Mouse (Mus musculus) ZHBTc4 (cell line): ENCODE data around the gene Rgs2.

Experiments used
- DNase-seq: peaks from one replicate; pipeline ENCODE4 v3.0.0-alpha.2; 2011; ENCODE audit warnings: low read depth, low spot score

Rgs2 gene

DNA sequence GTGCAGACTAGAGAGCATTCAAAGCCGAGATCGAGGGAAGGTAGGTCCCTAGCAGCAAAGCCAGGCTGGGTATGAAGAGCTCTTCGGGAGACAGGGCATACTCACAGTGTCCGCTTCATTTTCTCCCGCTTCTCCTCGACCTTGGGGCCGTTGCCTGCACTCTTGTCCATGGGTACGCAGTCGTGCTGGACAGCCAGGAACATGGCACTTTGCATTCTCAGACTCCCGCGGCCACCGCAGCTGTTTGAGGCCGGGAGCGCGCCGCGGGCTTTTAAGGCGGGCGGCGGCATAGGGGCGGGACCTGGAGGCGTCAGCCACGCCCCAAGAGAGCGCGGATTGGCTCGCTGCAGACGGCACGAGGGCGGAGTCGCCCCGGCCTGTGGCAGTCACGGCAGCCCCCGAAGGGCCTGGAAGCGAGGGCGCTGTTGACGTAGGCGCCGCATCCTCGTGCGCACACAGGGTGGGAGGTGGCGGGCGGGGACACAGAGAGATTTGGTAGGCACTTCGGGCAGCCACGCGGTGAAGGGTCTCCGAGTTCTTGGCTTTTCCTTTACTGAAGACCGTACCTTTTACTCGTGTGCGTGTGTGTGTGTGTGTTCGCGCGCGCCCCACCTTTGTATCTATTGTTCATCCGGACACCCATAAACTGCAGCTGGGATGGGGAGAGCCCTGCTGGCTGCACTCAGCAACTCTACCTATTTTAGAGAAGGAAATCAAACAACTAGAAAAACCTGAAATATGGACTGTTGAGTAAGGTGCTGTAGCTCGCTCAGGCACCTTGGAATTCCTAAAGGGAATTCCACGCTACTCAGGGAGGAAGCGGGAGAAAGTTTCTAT, at the start of gene Rgs2:
Rgs2 (minus strand) TSS at position 258 of the 837 bp plus-strand sequence.
- peak; percentile 95 for DNase-seq

DNA sequence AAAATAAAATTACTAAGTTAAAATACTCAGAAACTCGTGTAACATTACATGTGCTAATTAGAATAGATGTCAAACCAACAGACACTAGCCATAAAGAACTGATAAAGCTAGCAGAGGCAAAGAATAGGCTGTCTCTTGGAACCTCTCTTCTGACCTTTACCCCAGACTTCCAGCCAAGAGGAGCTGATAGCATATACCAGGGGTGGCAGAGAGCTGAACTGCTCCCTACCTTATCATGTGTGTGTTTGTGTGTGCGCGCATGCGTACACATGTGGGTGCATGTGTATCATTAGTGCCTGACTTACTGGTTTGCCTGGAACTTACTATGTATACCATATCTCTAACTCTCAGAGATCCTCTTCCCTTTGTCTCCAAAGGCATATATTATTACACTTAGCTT, 49.4 kb upstream of the Rgs2 start:
- no peak for DNase-seq

DNA sequence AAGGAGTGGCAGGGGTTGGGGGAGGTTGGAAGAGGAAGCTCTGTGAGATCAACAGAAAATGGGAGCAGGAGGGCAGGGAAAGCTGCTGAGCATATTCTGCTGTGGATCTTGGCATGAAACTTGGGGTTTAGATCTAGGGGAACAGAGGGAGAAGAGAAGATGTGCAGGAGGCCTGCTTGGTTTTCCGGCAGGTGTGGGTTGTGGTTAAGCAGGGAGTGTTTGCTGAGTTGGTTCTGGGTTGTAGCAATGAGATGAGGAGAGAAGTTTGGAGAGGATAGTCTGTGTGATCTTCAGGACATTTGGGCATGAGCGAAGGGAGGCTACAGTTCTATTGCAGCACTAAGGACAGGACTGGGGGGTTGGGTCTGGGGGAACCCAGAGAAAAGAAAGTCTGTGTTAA, 37.9 kb upstream of the Rgs2 start:
- no peak for DNase-seq

DNA sequence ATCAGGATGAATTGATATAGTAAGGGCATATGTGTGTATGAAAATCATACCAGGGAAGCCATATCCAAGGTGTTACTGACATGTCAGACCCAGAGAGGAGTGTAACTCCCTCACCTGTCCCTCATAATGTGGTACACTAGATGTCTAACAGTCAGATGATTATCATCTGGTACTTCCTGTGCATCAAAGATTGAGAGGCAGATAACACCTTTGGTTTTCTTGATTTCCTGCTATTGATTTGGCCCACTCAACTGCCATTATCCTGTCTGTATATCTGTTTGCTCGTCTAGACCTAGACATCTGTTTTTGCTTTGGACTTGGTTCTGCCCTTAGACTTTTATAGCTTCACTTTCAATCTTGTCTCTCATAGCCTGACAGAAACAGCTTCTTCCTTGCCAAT, 29.5 kb upstream of the Rgs2 start:
- DNase-seq = no peak

DNA sequence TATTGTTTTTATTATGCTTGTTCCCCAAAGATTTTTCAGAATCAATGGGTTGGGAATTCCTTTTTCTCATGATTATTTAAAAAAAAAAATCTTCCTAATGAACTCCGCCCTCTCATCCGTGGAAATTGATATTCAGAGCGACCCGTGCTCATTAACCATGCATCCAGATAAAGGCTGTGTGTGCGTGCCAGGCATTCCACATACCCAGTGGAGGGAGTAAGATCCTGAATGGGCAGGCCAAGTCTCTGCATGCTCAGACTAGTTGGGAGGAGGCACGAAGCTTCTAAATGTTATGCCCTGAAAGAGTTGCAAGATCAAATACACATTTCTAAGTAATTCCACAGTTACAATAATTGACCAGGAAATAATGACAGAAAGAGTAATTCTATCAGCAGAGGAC, 26.5 kb upstream of the Rgs2 start:
- DNase-seq = no peak

DNA sequence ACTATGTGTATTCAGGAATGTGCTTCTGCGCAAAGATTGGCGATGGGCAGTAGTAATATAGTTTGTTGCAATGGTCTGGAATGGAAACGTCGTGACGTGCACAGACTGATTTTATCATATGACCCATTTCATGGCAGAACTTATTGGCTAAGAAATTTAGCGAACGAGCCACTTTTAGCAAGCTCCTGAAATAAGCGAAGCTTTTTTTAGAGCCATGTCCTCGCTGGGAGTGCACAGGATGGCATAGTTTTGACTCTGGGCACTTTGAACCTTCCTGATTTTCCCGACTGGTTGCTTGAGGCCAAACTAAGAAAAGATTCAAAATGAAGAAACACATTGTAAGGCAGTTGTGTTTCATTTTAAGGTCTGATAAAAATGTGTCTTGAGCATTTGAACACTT, 25.7 kb upstream of the Rgs2 start:
- DNase-seq = no peak

DNA sequence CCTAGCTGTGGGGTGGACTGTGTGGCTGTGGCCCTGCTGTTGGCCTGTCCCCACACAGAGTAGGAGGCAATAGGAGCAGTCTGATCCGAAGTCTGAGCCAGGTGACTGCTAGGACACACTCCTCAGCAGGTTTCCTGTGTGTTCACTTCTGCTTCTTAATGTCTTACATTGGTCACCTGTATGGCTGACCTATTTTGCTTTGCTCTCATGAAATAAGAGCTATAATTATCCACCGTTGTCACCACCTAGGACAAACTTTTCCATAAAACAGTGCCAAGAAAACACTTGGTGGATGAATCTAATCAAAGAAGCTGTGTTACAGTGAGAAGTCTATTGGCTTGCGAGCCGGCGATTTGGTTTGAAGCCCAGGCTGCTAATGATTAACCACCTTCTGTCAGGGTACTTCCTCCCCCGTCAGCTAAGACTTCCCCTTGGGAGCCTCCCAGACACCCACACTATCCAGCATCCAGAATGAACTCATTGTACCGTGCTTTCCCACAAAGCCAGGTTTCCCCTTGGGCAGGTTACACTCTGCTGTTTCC, 14.5 kb upstream of the Rgs2 start:
- no peak for DNase-seq

DNA sequence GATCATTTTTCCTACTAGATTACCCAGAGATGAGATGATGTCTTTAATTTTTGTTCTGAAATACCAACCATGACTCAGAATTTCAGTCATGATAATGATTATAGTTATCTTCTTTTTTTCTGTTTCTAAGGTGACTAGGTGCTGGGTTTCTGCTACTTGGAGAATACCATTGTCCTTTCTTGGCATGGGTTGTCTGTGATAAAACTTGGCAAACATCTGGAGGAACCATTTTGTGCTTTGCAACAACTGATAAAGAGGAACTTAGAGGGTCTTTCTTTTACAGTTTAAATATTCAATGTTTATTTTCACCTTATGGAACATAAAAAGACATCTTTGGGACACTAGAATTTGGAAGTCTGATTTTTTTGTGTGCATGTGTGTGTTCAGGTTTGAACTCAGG, 10.0 kb upstream of the Rgs2 start:
- DNase-seq = no peak

DNA sequence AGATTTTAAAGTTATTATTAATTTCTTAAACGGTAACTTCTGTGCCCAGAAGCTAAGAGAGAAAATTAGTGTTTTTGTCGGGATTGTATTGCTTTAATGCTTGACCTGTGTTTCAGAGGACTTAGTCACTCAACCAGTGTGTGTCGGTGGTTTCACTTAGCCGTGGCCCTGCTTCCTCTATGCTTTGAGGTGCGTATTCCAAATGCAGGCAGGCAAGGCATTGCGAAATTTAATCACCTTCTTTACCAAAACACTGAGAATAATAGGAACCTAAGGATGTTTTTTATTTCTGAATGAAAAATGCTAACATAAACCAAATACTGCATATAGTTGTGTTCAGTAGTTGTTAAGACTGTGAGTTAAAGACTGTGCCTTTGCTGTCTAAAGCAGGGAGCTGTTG, 3.4 kb upstream of the Rgs2 start:
- no peak for DNase-seq

DNA sequence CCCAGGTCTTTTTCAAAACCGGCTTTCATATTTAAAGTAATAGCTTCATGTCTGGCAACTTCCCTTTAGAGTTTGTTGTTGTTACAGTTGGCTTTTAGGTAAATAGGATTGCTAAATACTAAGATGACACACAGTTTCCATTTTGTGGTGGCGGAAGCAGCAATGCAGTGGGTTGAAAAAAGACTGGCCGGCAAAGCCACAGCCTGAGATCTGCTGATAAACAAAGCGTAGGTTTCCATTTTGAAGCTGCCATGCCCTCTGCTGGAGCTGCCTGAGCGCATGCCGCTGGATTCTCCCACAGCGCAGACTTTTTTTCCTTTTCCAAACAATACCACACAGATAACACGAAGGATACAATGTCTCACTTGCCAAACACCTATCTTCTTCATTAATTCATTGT, 2.6 kb upstream of the Rgs2 start:
- peak; percentile 42 for DNase-seq

DNA sequence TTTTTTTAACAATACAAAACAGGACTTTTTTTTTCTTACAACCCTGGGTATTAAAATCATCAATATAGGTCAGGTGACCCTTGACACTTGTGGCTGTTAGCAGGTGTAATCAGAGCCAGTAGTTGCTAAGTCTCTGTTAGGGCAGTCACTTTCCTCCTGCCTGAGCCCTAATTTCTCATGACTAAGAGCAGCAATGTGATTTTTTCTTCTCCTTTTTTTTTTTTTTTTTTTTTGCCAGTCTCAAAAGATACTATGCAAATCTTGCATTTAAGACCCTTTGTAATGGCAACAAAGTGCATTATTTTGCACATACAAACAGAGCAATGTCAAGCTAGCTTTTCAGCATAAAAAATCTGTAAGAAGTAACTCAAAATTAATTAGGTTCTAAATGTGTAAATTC, 1.7 kb upstream of the Rgs2 start:
- DNase-seq = no peak

DNA sequence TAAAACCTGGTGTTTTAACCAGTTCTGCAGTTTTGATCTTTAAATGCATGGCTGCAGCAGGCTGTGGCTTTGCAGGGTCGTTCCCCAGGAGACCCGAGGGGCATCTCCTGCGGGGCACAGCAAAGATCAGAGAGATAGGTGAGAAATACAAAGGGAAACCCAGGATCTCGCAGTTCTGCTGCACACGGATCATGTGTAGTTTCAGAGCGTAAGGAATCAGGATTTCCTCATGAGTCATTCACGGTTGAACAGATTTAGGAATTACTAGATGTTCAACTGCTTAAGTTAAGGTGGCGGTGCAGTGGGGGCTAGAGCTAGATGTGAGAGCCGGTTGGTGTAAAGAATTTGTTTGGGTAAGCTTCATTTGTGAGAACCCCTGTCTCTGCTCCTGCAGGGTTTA, 780 bp upstream of the Rgs2 start:
- peak; percentile 21 for DNase-seq

DNA sequence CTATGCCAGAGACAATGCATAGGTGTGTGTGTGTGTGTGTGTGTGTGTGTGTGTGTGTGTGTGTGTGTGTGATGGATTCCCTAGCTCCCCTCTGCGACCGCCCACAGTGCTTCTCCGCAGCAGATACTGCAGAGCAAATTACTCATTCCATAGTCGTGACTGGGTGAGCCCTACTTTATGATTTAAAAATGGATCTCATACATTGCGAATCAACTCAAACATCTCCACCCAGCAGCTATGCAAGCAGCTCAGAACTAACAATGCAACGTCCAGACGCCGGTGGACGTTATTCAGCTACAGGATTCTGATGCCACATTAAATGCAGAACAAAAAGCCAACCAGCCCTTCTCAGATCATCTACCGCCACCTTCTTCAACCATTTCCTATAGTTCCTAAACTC, 545 bp downstream of the Rgs2 start:
- no peak for DNase-seq

DNA sequence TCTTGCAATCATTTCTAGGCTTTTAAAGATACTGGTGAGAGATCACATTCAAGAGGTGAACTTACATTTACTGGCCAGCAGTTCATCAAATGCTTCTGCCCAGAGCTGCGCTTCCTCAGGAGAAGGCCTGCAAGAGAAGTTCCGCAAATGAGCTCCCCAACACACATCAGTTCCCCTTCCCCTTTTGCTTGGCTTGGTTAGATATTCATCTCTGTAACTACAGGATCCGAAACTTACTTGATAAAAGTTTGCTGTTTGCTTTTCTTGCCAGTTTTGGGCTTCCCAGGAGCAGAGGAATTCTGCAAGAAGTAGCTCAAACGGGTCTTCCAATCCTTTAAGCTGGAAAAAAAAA, 1.3 kb downstream of the Rgs2 start:
- no peak for DNase-seq

DNA sequence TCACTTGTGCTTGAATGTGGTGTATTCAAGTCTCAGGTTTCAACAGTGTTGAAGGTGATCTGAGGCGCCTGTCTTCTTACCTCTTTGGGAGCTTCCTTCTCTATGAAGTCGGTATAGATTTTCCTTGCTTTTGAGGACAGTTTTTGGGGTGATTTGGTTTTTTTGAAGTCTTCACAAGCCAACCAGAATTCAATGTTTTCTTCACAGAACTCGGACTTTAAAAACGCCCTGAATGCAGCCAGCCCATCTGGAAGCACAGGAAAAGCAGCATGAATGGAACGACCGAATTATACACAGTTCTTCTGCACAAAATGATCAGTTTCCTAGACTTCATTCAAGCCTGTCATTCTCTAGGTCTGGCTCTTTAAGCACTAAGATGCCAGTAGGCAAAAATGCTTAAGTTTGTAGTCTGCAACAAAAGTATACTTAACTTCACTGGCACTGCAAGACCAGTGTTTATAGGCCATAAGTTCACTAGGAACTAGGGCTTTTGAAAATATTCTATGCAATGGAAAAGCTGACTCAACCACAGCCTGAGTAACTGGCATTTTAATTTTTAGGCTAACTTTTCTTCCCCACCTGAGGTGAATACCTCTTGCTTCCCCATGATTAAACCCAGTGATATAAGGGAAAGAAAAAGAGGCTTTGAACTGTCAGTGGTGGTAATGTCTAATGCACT, 1.8 kb downstream of the Rgs2 start:
- no peak for DNase-seq

DNA sequence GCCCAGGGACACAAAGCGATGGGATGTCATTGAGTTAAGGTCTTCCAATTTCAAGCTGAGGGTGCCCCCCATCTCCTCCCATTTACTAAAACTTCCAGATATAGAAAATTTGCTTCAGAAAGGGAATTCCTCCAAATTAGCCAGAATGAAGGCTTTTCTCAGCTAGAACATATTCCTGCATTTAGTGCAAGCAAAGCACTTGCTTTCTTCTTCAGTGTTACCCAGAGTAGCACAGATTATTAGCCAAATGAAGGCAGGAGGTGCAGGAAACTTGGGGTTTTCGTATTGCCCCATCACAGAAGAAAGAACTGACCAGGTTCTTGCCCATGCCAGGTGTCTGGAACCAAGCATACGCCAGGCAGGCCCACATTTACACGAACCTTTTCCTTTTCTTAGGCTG, 3.7 kb downstream of the Rgs2 start:
- DNase-seq = no peak

DNA sequence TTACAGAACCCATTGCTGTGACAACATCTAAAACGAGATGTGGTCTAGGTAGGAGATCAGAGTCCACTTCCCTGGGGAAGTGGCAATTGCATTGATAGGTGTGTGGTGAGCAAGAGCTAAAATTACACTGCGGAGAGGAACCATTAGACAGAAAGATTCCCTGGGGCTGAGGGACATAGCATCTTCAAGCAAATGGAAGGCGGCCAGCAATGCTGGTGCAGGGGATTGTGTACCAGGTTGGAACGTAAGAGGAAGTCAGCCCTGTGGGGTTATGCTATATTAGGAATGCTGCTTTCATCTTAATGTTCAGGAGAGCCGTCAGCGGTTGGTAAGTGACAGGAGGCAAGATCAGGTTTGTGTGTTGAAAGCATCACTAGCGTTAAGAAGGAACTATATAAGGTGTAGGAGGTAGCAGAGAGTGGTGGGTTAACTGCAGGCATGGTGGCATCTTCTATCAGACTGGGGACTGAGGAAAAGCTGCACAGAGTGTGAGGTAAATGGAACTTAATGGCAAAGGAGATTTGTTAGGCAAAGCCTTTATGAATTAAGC, 4.5 kb downstream of the Rgs2 start:
- DNase-seq = no peak

DNA sequence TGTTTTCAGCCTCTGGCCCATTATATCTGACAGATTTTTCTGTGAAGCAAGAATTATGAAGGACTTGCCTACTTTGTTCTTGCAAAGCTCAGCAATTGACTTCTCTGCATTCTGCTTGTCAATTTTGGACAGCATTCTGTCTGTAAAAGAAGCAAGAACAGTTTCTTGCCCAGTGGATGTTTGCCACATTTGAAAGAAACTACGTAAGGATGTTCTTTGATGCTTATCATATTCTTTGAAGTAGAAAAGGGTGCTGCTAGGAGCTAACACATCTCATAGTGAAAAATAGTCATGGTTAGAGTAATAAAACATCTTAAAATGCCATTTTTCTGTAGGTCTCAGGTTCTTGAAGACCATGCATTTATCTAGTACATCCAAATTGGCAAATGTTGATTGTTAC, 10.9 kb downstream of the Rgs2 start:
- no peak for DNase-seq

DNA sequence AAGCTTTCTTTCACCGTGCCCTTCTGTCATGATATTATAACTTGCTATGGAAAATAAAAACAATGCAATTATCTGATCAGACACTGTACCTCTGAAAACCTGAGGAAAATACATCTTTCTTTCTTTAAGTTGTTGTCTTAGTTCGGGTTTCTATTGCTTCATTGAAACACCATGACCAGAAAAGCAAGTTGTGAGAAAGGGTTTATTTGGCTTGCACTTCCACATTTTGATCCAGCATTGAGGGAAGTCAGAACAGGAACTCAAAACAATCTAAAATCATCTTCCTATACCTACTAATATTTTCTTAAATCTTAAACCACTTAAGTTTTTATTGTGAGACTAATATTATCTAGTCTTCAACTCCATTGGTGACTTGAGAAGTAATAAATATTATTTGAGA, 11.4 kb downstream of the Rgs2 start:
- no peak for DNase-seq

DNA sequence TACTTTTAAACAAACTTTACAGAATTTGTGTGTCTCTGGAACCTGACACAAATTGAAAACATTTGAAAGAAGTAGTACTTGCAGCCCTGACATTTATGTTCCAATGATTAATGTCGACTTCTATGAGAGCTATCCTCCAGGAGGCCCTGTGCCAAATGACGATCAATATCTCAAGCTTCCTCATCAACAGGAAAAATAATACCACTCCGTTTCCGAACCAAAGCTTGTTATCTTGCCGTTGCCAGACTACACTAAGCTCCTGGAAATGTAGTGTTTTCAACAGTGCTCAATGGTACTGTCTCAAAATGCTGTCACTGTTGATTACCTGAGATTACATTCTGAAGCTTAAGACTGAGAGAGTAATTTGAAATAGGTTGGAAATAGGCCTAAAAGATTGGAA, 13.7 kb downstream of the Rgs2 start:
- no peak for DNase-seq

DNA sequence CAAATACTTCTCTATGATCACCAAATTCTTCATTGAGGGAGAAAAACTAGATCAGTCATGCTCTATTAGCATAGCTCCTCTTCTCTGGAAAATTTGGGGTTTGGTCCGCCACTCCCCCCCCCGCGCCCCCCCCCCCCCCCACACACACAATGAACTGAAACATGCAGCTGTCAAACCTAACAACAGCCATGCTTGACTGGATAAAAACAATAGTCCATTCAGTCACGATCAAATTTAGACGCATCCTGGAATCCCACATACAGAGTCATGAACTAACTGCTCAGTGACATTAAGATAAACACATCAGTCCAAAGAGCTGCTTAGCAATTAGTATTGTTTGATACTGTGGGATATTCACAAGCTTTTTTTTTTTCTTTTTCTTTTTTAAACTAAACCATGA, 14.2 kb downstream of the Rgs2 start:
- no peak for DNase-seq

DNA sequence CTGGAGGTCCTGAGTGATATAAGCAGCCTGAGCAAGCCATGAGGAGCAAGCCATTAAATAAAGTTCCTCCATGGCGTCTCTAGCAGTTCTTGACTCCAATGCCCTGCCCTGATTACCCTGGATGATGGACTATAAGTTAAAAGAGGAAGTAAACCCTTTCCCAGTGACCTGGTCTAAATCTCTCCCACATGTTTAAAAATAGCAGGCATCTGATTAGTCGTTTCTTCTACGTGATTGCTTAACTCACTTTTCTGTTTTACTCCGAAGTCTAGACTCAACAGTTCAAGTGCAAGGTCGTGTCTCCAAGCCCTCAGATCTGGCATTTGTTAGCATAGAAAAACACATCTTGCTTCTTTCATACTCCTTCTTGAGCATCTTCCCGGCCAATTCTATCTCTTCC, 15.2 kb downstream of the Rgs2 start:
- no peak for DNase-seq
